Mouse (Mus musculus) gastrocnemius, postnatal 10 days (tissue): Measurements from ENCODE around the gene Atf7. TPM values are rescaled to one million over a fixed set of nuclear protein-coding genes. Genes with fewer than 3 reads are reported as not detected.

Source experiments
- DNase-seq: peaks from one replicate; pipeline ENCODE4 v3.0.0; 2021; ENCODE audit warnings: mixed read lengths
- microRNA-seq, 2 experiments: library from miRNA; unstranded; fragments of <30 nt; microRNA quantifications; one replicate each; pipeline ENCODE4 v1.2.0; 2021
- total RNA-seq, 2 experiments: library from RNA; stranded (reverse); gene quantifications; 2 replicates each; pipeline ENCODE4 v1.2.3; 2021

The Atf7 gene
- total RNA-seq, 2 experiments from 2014 or later: 62.9 to 79.6 TPM

DNA sequence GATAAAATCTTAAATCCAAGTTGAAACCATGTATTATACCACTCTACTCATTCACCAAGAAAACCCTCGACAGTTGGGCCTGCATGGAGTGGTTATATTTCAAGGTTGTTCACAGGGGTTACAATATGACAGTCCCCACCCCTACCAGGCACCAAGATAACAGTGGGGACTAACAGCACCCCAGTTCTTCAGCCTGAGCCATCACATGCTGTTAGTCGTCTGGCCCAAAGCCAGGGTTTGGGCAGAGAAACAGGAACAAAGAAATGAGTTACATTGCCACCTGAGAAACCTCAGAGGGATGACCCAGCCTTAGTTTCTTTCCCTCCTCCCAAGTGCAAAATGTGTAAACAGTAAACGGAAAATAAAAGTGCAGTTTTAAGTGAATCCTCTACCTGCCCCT, 125.9 kb downstream of the Atf7 start:
- no peak for DNase-seq

DNA sequence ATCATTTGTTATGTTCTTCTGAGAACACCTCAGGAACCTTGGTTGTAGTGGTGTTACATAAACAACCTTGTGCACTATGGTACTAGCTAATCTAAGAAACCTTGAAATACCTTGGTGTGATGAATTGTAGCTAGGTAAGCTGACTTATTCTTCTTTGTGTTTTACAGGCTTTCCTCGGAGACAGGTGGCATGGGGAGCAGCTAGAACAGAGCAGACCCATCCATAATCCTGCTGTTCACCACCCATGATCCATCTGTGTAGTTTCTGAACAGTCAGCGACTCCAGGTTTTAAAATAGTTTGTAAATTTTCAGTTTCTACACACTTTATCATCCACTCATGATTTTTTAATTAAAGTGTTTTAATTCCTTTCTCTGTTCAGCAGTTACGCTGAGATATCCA, 126.9 kb downstream of the Atf7 start:
- no peak for DNase-seq

DNA sequence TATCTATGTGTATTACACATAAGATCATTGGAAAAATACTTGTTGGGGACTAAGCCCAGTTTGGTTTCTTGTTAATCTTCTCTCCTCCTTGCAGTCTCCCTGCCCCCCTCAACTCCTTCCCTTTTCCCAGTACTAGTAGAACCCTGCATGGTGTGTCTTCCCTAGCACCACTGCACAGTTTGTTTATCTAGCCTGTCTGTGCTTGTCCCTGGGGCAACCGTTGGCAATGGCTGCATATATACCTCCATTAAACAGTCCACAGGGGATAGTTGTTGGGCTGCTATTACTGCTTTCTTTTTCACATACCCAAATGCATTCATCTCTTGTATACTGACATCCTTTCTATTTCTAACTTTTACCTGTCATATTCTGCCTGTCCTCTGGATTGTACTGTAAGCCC, 137.6 kb downstream of the Atf7 start:
- no peak for DNase-seq

DNA sequence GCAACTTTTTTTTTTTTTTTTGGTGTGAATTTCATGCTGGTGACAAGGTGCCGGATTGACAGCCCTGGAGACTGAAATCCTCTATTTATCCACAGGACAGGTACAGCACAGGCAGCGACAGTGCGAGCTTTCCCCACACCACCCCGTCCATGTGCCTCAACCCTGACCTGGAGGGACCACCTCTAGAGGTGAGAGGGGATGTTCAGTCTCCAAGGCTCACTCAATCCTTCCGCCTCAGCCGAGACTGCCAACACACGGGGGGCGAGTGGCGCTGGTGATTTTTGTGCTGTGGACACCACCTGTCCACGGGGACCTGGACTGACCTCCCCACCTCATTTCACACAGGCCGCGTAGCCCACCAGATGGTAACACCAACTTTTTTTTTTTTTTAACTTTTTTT, 139.4 kb downstream of the Atf7 start:
- no peak for DNase-seq

DNA sequence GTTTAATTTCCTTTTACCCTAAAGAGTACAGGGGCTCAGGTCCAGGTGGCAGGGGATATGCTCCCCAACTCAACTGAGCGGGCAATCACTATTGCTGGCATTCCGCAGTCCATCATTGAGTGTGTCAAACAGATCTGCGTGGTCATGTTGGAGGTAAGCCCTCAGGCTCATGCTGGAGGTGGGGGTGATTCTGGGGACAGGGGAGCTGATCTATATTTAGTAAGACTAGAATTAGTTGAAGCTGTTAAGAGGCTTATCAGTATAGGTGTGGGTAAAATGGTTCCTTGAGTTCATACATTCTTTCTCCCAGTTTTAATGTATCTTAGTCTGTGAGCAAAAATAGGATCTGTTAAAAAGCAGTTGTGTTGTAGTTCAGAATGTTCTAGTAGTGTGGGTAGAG, 142.1 kb downstream of the Atf7 start:
- DNase-seq: no peak

Small RNA genes within 50 kb of the gene (microRNA-seq; reads per million reads assigned to microRNA genes)
- gene Mir688: 0 reads per million in 2 experiments

Other genes with a start within 250 kb of the Atf7 start
- gene Sp1, start 219.3 kb downstream of the Atf7 start, total RNA-seq: 10 to 100 TPM; 32.9 to 43.2 TPM
- gene Amhr2, start 180.1 kb downstream of the Atf7 start, total RNA-seq: 1 to 10 TPM; 4.1 to 5.8 TPM
- 10 to 100 TPM; 11.3 to 14.5 TPM for gene Prr13, start 166.4 kb downstream of the Atf7 start, total RNA-seq
- 100 to 1,000 TPM; 476 to 508 TPM for gene Pcbp2, start 154.9 kb downstream of the Atf7 start, total RNA-seq
- not detected for gene Gm10337, start 121.7 kb downstream of the Atf7 start, total RNA-seq
- 1 to 10 TPM; 3.8 to 4.9 TPM for gene Map3k12, start 108.4 kb downstream of the Atf7 start, total RNA-seq
- gene Tarbp2, start 107.3 kb downstream of the Atf7 start, total RNA-seq: 10 to 100 TPM; 45.7 to 49.2 TPM
- 1 to 10 TPM; 1.2 to 3.4 TPM for gene Npff, start 100.5 kb downstream of the Atf7 start, total RNA-seq
- gene Gm28047, start 397 bp downstream of the Atf7 start, total RNA-seq: under 1 TPM in 1 of 2 experiments, not detected in 1; 0.56 TPM
- gene Atp5g2, start 46.9 kb upstream of the Atf7 start, total RNA-seq: 10 to 100 TPM; 34.2 to 41.1 TPM
- gene Calcoco1, start 96.7 kb upstream of the Atf7 start, total RNA-seq: 10 to 100 TPM; 45.0 to 51.1 TPM